Mouse (Mus musculus) heart, adult 2 months (tissue): ENCODE data around the gene Efcab6. TPM values are rescaled to one million over a fixed set of nuclear protein-coding genes. Genes with fewer than 3 reads are reported as not detected.

Experiments used
- DNase-seq, 2 experiments: peaks; one replicate each; pipeline ENCODE4 v3.0.0; 2021
- H3K27ac ChIP-seq: fragments of 200-600 bp; 2 replicates; pipeline ENCODE4 v1.8.1; 2022
- H3K27me3 ChIP-seq: fragments of 200-500 bp; 2 replicates; pipeline ENCODE4 v1.6.1; 2012; ENCODE audit warnings: mild to moderate bottlenecking, low read length, inconsistent platforms, mixed read lengths; ENCODE audit not compliant: control insufficient read depth, insufficient read depth
- H3K36me3 ChIP-seq: fragments of 200-500 bp; 2 replicates; pipeline ENCODE4 v1.6.1; 2012; ENCODE audit warnings: low read length, inconsistent platforms; ENCODE audit not compliant: control insufficient read depth, insufficient read depth
- H3K4me1 ChIP-seq: fragments of 200-500 bp; 2 replicates; pipeline ENCODE4 v1.6.1; 2011; ENCODE audit warnings: low read length; ENCODE audit not compliant: control insufficient read depth, insufficient read depth
- H3K4me3 ChIP-seq: fragments of 200-600 bp; 2 replicates; pipeline ENCODE4 v1.8.1; 2022
- H3K79me2 ChIP-seq: fragments of 200-500 bp; replicated peaks from 2 replicates; pipeline ENCODE4 v1.6.1; 2012; ENCODE audit warnings: mild to moderate bottlenecking, inconsistent platforms, low read length, moderate library complexity, mixed read lengths; ENCODE audit not compliant: control insufficient read depth, insufficient read depth
- H3K9ac ChIP-seq: fragments of 200-500 bp; 2 replicates; pipeline ENCODE4 v1.6.1; 2012; ENCODE audit warnings: low read depth, mild to moderate bottlenecking, control low read depth, inconsistent platforms, low read length, mixed read lengths
- CTCF ChIP-seq: fragments of 200-600 bp; IDR thresholded peaks from 2 replicates; pipeline ENCODE4 v1.8.1; 2022; ENCODE audit warnings: antibody characterized with exemption, mild to moderate bottlenecking, moderate library complexity
- EP300 ChIP-seq: fragments of 200-500 bp; IDR thresholded peaks from 2 replicates; pipeline ENCODE4 v1.6.1; 2011; ENCODE audit warnings: low read depth, low read length, control low read depth; ENCODE audit not compliant: insufficient read depth
- POLR2A ChIP-seq: fragments of 200-500 bp; IDR thresholded peaks from 2 replicates; pipeline ENCODE4 v1.6.1; 2011; ENCODE audit warnings: mild to moderate bottlenecking, low read depth, low read length, control low read depth; ENCODE audit not compliant: insufficient read depth
- WGBS: fragments of 180-500 bp; shearing (Covaris S2); methylation state at CpG from one replicate; pipeline ENCODE4 v1.1.7; 2018; 5-methylcytosine and 5-hydroxymethylcytosine counted together
- intact Hi-C: fragments of 180-260 bp; cut with DNase I; formaldehyde crosslinking; loops from one replicate; pipeline ENCODE4 v1.15.1; 2025
- polyA plus RNA-seq: library from polyadenylated mRNA; depleted of rRNA; stranded (reverse); fragments of >200 nt; gene quantifications from 2 replicates; pipeline ENCODE4 v1.2.3, GENCODE M21; 2012
- total RNA-seq, 2 experiments: library from RNA; stranded (reverse); gene quantifications; 2 replicates each; pipeline ENCODE4 v1.2.3; 2021

Efcab6 gene
- total and polyA plus RNA-seq, 3 experiments, result 0.18 TPM; not detected in 2

- intact Hi-C loops, result no loop called here
- Histone ChIP-seq H3K27ac (no peak overlapping the region), H3K4me1 (no peaks in the 10 kb centered on the region), H3K4me3 (no peak overlapping the region), H3K9ac (no peak overlapping the region), H3K36me3 (no peaks in the 10 kb centered on the region), H3K27me3 (peaks cover 3% of the 10 kb centered on the region; the same call in 1 of the 2 replicates), H3K79me2 (no peaks in the 10 kb centered on the region)
- WGBS, result 16% methylated on average over 5 of the region's 5 CpGs
- TF ChIP-seq EP300, result no peak
- no peak for DNase-seq
Measured at GRCm38 (mm10) chr15:83977108-83977507, 88.1 kb downstream of the Efcab6 start.

GRCm38 (mm10) chr15:83972206-83972605, 93.0 kb downstream of the Efcab6 start:
- Histone ChIP-seq H3K4me1 (no peaks in the 10 kb centered on the region), H3K9ac (no peak overlapping the region), H3K4me3 (no peak overlapping the region), H3K27ac (no peak overlapping the region), H3K36me3 (no peaks in the 10 kb centered on the region), H3K79me2 (no peaks in the 10 kb centered on the region), H3K27me3 (0 out of 2 replicates have a peak, but pooled peaks cover 2% of the 10 kb centered on the region)
- TF ChIP-seq EP300 (no peak), POLR2A (no peak), CTCF (no peak)
- no peak for DNase-seq
- 44% methylated on average over 9 of the region's 9 CpGs for WGBS
- intact Hi-C loops, result no loop called here

- Histone ChIP-seq H3K36me3 (no peaks in the 10 kb centered on the region), H3K4me3 (no peak overlapping the region), H3K27ac (no peak overlapping the region), H3K4me1 (no peaks in the 10 kb centered on the region), H3K9ac (no peak overlapping the region), H3K27me3 (no peaks in the 10 kb centered on the region; the same call in 1 of the 2 replicates), H3K79me2 (no peaks in the 10 kb centered on the region)
- TF ChIP-seq EP300 (no peak), CTCF (no peak), POLR2A (no peak)
- no peak for DNase-seq
- 49% methylated on average over 12 of the region's 12 CpGs for WGBS
- intact Hi-C loops, result no loop called here
Measured at GRCm38 (mm10) chr15:83967802-83968201, 97.4 kb downstream of the Efcab6 start.

- intact Hi-C loops, result no loop called here
- WGBS, result 34% methylated on average over 8 of the region's 8 CpGs
- DNase-seq, result no peak
Measured at GRCm38 (mm10) chr15:83965126-83965525, 100.1 kb downstream of the Efcab6 start.

GRCm38 (mm10) chr15:83958376-83958775, 106.8 kb downstream of the Efcab6 start:
- H3K4me1 ChIP-seq, result peaks cover 2% of the 10 kb centered on the region; the same call in 1 of the 2 replicates
- no peak overlapping the region for H3K4me3 ChIP-seq
- H3K9ac ChIP-seq, result no peak overlapping the region
- 59% methylated on average over 3 of the region's 3 CpGs for WGBS
- H3K36me3 ChIP-seq, result no peaks in the 10 kb centered on the region
- H3K79me2 ChIP-seq, result no peaks in the 10 kb centered on the region
- TF ChIP-seq EP300 (no peak), POLR2A (no peak), CTCF (no peak)
- H3K27me3 ChIP-seq, result no peaks in the 10 kb centered on the region; the same call in 1 of the 2 replicates
- intact Hi-C loops, result no loop called here
- no peak for DNase-seq
- H3K27ac ChIP-seq, result no peak overlapping the region

More at GRCm38 (mm10) chr15:83965126-83965525, 100.1 kb downstream of the Efcab6 start:
- H3K79me2 ChIP-seq, result no peaks in the 10 kb centered on the region
- H3K27ac ChIP-seq, result no peak overlapping the region
- no peak overlapping the region for H3K9ac ChIP-seq
- TF ChIP-seq EP300 (no peak), CTCF (no peak), POLR2A (no peak)
- H3K4me3 ChIP-seq, result no peak overlapping the region
- no peaks in the 10 kb centered on the region for H3K4me1 ChIP-seq
- no peaks in the 10 kb centered on the region; the same call in 1 of the 2 replicates for H3K27me3 ChIP-seq
- no peaks in the 10 kb centered on the region for H3K36me3 ChIP-seq

- Histone ChIP-seq H3K4me3 (no peak overlapping the region), H3K27me3 (no peaks in the 10 kb centered on the region), H3K79me2 (no peaks in the 10 kb centered on the region), H3K9ac (no peak overlapping the region), H3K36me3 (no peaks in the 10 kb centered on the region), H3K4me1 (peaks cover 2% of the 10 kb centered on the region; the same call in 1 of the 2 replicates), H3K27ac (no peak overlapping the region)
- WGBS, result 87% methylated on average over 7 of the region's 7 CpGs
- DNase-seq, result no peak
- intact Hi-C loops, result no loop called here
- no peak for TF ChIP-seq EP300
- TF ChIP-seq CTCF, result no peak
- TF ChIP-seq POLR2A, result no peak
Measured at GRCm38 (mm10) chr15:83956996-83957395, 108.2 kb downstream of the Efcab6 start.
